Mouse (Mus musculus): ENCODE results near the gene Ffar4. TPM values are rescaled to one million over a fixed set of nuclear protein-coding genes. Genes with fewer than 3 reads are reported as not detected.

The Ffar4 gene
- total and polyA plus RNA-seq, 3 experiments = not detected

DNA sequence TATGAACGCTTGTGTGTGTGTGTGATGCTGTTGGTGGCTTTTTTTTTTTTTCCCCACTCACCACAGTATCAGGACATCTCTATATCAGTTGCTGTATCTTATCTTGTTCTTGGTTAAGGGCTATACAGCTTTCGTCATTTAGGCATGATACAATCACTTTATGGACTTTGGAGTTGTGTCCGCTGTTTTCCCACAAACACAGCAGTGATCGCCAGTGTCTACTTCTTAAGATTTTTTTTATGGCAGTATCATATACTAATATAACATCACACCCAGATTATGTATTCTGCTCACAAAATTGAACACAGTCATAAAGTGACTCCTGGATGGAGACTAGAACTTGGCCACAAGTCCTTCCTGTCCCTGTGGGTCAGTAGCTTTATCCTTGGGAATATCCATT, 11.0 kb downstream of the Ffar4 start:
- no peak for DNase-seq (ENCODE audit: low read depth, low spot score)
- no peaks in the 10 kb centered on the region for H3K79me2 ChIP-seq (ENCODE audit: control insufficient read depth, insufficient read depth, low read length, poor library complexity)
- no peak for TF ChIP-seq ZNF384 (IDR thresholded peaks at IDR 0.05; ENCODE audit: low read depth, low read length)
- TF ChIP-seq RAD21 (IDR thresholded peaks at IDR 0.05; ENCODE audit: low read depth, low read length) = no peak
- no peak for TF ChIP-seq EP300 (IDR thresholded peaks at IDR 0.05; ENCODE audit: low read depth in 1 of 2, low read length in 2 of 2)
- TF ChIP-seq ELF1 (IDR thresholded peaks at IDR 0.05; ENCODE audit: low read depth, low read length) = no peak
- TF ChIP-seq ZMIZ1 (IDR thresholded peaks at IDR 0.05; ENCODE audit: low read depth, low read length) = no peak
- no peak for TF ChIP-seq HCFC1 (IDR thresholded peaks at IDR 0.05; ENCODE audit: low read depth, low read length)
- no peak for TF ChIP-seq GATA1 (IDR thresholded peaks at IDR 0.05; ENCODE audit: low read depth, low read length)
- no peak for TF ChIP-seq KAT2A (conservative IDR thresholded peaks at IDR 0.05; ENCODE audit: low read depth, low read length)
- TF ChIP-seq ZC3H11A (IDR thresholded peaks at IDR 0.05; ENCODE audit: low read depth, low read length) = no peak
- no peak for TF ChIP-seq MAZ (IDR thresholded peaks at IDR 0.05; ENCODE audit: low read depth, low read length)
- no peak for TF ChIP-seq POLR2AphosphoS5 (IDR thresholded peaks at IDR 0.05; ENCODE audit: borderline replicate concordance, low read depth, low read length)
- no peak overlapping the region for H3K9ac ChIP-seq (ENCODE audit: control insufficient read depth, low read depth, low read length, poor library complexity, severe bottlenecking)
- no peaks in the 10 kb centered on the region for H3K4me1 ChIP-seq (ENCODE audit: control insufficient read depth in 1 of 2, insufficient read depth in 2 of 2, low read length in 2 of 2)
- H3K36me3 ChIP-seq (ENCODE audit: control insufficient read depth in 1 of 2, insufficient read depth in 2 of 2, low read length in 2 of 2) = no peaks in the 10 kb centered on the region
- no peak overlapping the region for H3K27ac ChIP-seq (ENCODE audit: control insufficient read depth, low read depth, low read length)
- no peak overlapping the region for H3K4me3 ChIP-seq (ENCODE audit: control insufficient read depth in 1 of 2, insufficient read depth in 1 of 2, low read depth in 2 of 2, low read length in 2 of 2)
- peaks cover 0 to 3% of the 10 kb centered on the region in 2 experiments; a peak in 1 of 4 replicates for H3K27me3 ChIP-seq (ENCODE audit: control insufficient read depth in 1 of 2, insufficient read depth in 2 of 2, low read length in 2 of 2)
- H3K9me3 ChIP-seq (replicated peaks; ENCODE audit: insufficient read depth, low read length) = no peaks in the 10 kb centered on the region

DNA sequence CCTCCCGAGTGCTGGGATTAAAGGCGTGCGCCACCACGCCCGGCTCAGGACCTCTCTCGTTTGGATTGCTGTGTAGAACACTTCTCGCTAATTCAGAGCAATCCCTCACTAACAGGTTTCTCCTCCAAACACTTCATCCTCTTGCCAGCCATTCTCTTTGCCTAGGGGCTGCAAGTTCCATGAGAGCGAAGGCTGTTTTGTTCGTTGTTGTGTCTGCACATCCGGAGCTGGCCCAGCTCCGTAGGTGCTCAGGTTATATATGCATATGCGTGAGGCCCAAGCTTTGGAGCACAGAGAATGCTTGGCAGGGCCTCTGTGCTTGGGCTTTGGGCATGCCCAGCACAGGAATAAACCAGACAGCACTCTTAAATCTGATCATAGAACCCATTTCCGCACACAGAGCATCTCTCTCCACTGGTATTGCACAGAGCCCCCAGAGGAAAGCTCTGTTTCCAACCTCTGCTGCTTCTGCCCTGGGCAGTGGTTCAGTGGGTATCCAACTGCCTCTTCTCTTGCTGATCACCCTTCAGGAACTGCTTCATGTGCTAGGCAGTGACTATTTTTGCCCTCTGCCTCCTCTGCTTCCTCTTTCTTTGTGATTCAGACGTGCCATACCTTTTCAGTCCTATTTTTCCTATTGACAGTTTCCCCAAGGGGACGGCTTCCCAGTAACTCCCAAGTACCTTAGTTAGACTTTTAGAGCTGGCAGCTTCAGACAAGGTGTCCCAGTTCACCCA, 12.8 kb downstream of the Ffar4 start:
- H3K9ac ChIP-seq (ENCODE audit: control insufficient read depth, low read depth, low read length, poor library complexity, severe bottlenecking) = no peak overlapping the region
- no peak overlapping the region for H3K4me3 ChIP-seq (ENCODE audit: control insufficient read depth in 1 of 2, insufficient read depth in 1 of 2, low read depth in 2 of 2, low read length in 2 of 2)
- no peaks in the 10 kb centered on the region for H3K36me3 ChIP-seq (ENCODE audit: control insufficient read depth in 1 of 2, insufficient read depth in 2 of 2, low read length in 2 of 2)
- no peaks in the 10 kb centered on the region for H3K4me1 ChIP-seq (ENCODE audit: control insufficient read depth in 1 of 2, insufficient read depth in 2 of 2, low read length in 2 of 2)
- DNase-seq (ENCODE audit: low read depth, low spot score) = no peak
- H3K79me2 ChIP-seq (ENCODE audit: control insufficient read depth, insufficient read depth, low read length, poor library complexity) = no peaks in the 10 kb centered on the region
- TF ChIP-seq ELF1 (IDR thresholded peaks at IDR 0.05; ENCODE audit: low read depth, low read length) = no peak
- no peak for TF ChIP-seq UBTF (IDR thresholded peaks at IDR 0.05; ENCODE audit: borderline replicate concordance, insufficient read depth, low read depth, low read length)
- no peak for TF ChIP-seq POLR2AphosphoS5 (IDR thresholded peaks at IDR 0.05; ENCODE audit: borderline replicate concordance, low read depth, low read length)
- TF ChIP-seq USF1 (IDR thresholded peaks at IDR 0.05; ENCODE audit: low read depth, low read length) = no peak
- TF ChIP-seq E2F4 (IDR thresholded peaks at IDR 0.05; ENCODE audit: borderline replicate concordance, low read depth, low read length) = no peak
- TF ChIP-seq TCF12 (IDR thresholded peaks at IDR 0.05; ENCODE audit: low read depth, low read length) = no peak
- TF ChIP-seq CHD1 (IDR thresholded peaks at IDR 0.05; ENCODE audit: low read depth, low read length) = no peak
- no peak for TF ChIP-seq CHD2 (IDR thresholded peaks at IDR 0.05; ENCODE audit: low read length)
- TF ChIP-seq MAFK (IDR thresholded peaks at IDR 0.05; ENCODE audit: borderline replicate concordance, low read depth, low read length) = no peak
- no peak for TF ChIP-seq RCOR1 (IDR thresholded peaks at IDR 0.05; ENCODE audit: low read depth, low read length)
- TF ChIP-seq MYC (IDR thresholded peaks at IDR 0.05; ENCODE audit: low read depth, low read length) = no peak
- no peak for TF ChIP-seq MAX (IDR thresholded peaks at IDR 0.05; ENCODE audit: low read length)
- no peak for TF ChIP-seq SMC3 (IDR thresholded peaks at IDR 0.05; ENCODE audit: low read depth, low read length)
- no peak for TF ChIP-seq NRF1 (IDR thresholded peaks at IDR 0.05; ENCODE audit: insufficient read depth, low read depth, low read length, poor library complexity, severe bottlenecking)
- TF ChIP-seq RAD21 (IDR thresholded peaks at IDR 0.05; ENCODE audit: low read depth, low read length) = no peak
- no peak for TF ChIP-seq KAT2A (conservative IDR thresholded peaks at IDR 0.05; ENCODE audit: low read depth, low read length)
- no peak for TF ChIP-seq GABPA (IDR thresholded peaks at IDR 0.05; ENCODE audit: low read depth, low read length)
- TF ChIP-seq TAL1 (IDR thresholded peaks at IDR 0.05; ENCODE audit: low read length) = no peak
- TF ChIP-seq MAZ (IDR thresholded peaks at IDR 0.05; ENCODE audit: low read depth, low read length) = no peak
- TF ChIP-seq ZNF384 (IDR thresholded peaks at IDR 0.05; ENCODE audit: low read depth, low read length) = no peak
- H3K27me3 ChIP-seq (ENCODE audit: control insufficient read depth in 1 of 2, insufficient read depth in 2 of 2, low read length in 2 of 2) = peaks cover 0 to 3% of the 10 kb centered on the region in 2 experiments; a peak in 1 of 4 replicates
- no peak overlapping the region for H3K27ac ChIP-seq (ENCODE audit: control insufficient read depth, low read depth, low read length)
- H3K9me3 ChIP-seq (replicated peaks; ENCODE audit: insufficient read depth, low read length) = no peaks in the 10 kb centered on the region
